Mouse (Mus musculus): ENCODE data around the gene Tshb. TPM values are rescaled to one million over a fixed set of nuclear protein-coding genes. Genes with fewer than 3 reads are reported as not detected.

Gene Tshb
- polyA plus RNA-seq, 1 experiment, result not detected

- TF ChIP-seq GATA1 (IDR thresholded peaks at IDR 0.05; ENCODE audit: low read length), result no peak
Observed at GRCm38 (mm10) chr3:102743781-102744471, 38.6 kb downstream of the Tshb start.

GRCm38 (mm10) chr3:102743202-102743601 lies 39.3 kb downstream of the Tshb start:
- no peak for TF ChIP-seq GATA1 (IDR thresholded peaks at IDR 0.05; ENCODE audit: low read length)

DNA sequence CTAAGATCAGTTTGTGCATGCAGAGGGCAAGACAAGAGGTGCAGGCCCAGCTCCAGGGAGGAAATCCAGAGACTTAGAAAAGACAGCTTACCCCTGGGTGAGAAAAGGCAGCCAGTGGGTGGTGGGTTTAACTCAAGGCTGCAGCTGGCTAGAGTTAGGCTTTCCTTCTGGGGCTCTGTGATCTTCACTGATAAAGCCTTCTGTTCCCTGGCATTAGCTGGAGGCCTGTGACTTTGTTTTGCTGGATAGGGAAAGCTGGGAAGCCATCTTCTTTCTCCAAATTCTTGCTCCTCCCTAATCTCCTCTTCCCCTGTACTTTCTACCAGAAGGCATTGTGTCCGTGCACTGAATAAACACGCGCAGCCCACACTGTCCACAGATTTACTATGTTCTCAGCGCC lies 39.8 kb downstream of the Tshb start:
- TF ChIP-seq GATA1 (IDR thresholded peaks at IDR 0.05; ENCODE audit: low read length), result no peak

- TF ChIP-seq GATA1 (IDR thresholded peaks at IDR 0.05; ENCODE audit: low read length), result no peak
Observed at GRCm38 (mm10) chr3:102738926-102739325, 43.6 kb downstream of the Tshb start.

- TF ChIP-seq GATA1 (IDR thresholded peaks at IDR 0.05; ENCODE audit: low read length), result no peak
Observed at GRCm38 (mm10) chr3:102738161-102738901, 44.2 kb downstream of the Tshb start.

DNA sequence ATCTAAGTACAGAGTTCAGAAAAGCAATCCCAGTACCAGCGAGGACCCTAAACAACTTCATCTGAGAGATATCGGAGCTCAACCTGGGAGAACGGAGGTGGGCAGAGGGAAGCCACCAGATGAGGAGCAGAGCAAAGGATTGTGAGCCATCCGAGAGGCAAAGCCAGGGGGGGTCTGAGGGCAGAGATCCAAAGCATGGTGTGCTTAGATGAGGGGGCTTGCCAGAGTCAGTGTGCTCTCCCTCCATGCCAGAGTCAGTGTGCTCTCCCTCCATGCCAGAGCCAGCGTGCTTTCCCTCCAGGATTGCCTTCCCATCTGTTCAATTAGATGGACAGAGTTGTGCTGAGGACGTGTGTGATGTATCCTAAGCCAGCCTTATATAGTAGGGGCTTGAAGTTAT lies 45.4 kb downstream of the Tshb start:
- no peak for TF ChIP-seq GATA1 (IDR thresholded peaks at IDR 0.05; ENCODE audit: low read length)

- no peak for TF ChIP-seq GATA1 (IDR thresholded peaks at IDR 0.05; ENCODE audit: low read length)
Observed at GRCm38 (mm10) chr3:102736436-102736835, 46.1 kb downstream of the Tshb start.

GRCm38 (mm10) chr3:102735638-102736037 lies 46.9 kb downstream of the Tshb start:
- TF ChIP-seq GATA1 (IDR thresholded peaks at IDR 0.05; ENCODE audit: low read length), result no peak

DNA sequence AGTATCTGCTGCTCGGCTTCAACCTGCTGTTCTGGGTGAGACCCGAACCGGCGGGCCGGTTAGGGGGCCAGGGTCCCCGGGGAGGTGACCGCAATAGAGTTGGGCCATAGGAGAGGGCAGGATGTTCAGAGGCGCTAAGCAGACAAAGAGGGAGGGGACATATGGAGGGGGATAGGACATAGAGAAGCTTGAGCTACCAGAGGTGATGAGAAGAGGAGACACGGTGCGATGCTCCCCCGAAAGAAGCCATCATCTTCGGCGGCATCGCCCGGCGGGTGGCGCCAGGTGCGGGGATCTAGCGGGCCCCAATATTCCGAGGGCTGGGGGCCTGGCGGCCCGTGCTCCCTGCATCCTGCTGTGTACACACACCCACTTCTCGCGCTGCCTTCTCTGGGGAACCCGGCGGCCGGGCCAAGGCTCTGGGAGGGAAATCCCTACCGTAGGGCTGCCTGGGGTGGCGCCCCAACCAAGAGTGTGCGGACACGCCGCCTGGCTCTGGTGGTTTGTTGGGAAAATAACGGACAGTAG lies 47.4 kb downstream of the Tshb start:
- TF ChIP-seq GATA1 (IDR thresholded peaks at IDR 0.05; ENCODE audit: low read length), result no peak

- no peak for TF ChIP-seq GATA1 (IDR thresholded peaks at IDR 0.05; ENCODE audit: low read length)
Observed at GRCm38 (mm10) chr3:102734313-102735030, 48.0 kb downstream of the Tshb start, which contains the start of gene Tspan2. Gene Tspan2 (plus strand): TSS chr3:102734529.

DNA sequence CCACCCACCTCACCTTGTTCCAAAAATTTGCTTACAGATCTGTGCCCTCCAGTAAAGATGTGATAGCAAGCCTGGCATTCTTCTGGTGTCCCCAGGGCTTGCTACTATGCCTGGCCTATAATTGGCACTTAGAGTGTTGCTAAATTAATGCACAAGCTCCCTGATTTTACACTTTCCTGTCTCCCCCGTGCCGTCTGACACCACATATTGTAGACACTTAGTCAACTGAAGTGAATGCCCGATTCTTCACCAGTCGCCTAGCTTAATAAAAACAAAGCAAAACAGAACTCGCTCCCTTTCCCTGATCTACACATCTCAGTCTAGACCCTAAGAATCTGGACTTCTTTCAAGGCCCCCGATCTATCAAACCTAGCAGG lies 48.6 kb downstream of the Tshb start:
- no peak for TF ChIP-seq GATA1 (IDR thresholded peaks at IDR 0.05; ENCODE audit: low read length)

DNA sequence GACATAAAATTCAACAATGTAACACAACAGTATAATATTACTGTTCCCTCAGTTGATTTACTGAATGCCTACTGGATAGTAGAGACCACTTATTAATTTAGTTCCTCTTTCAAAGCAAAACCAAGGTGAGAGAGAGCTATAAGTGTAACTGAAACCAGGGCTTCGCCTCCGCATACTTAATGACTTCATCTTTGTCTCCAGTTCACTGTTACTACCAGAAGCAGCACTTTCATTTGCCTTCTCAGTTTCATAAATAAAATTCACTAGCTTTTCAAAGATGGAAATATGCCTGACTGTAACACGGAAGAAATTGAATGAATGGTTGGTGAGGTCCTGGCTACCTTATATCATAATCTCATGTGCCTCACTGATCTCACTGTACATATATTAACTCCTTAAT lies 49.5 kb downstream of the Tshb start:
- no peak for TF ChIP-seq GATA1 (IDR thresholded peaks at IDR 0.05; ENCODE audit: low read length)

DNA sequence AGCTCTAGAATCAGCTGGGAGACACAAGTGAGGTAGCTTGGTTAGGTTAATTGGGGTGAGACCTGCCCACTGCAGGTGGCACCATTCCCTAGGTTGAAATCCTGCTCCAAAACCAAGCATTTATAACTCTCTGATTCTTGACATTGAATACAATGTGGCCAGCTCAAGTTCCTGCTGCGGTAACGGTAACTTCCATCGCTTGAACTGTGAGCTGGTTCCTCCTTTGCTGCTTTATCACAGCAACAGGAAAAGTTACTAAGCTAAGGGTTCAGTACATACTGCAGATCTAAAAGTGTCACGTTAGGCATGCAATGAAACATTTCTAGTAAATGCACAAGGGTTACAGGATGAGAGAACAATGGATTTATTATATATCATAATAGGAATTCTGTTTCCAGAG lies 49.9 kb downstream of the Tshb start:
- no peak for TF ChIP-seq GATA1 (IDR thresholded peaks at IDR 0.05; ENCODE audit: low read length)

GRCm38 (mm10) chr3:102731112-102731511 lies 51.4 kb downstream of the Tshb start:
- no peak for TF ChIP-seq GATA1 (IDR thresholded peaks at IDR 0.05; ENCODE audit: low read length)

DNA sequence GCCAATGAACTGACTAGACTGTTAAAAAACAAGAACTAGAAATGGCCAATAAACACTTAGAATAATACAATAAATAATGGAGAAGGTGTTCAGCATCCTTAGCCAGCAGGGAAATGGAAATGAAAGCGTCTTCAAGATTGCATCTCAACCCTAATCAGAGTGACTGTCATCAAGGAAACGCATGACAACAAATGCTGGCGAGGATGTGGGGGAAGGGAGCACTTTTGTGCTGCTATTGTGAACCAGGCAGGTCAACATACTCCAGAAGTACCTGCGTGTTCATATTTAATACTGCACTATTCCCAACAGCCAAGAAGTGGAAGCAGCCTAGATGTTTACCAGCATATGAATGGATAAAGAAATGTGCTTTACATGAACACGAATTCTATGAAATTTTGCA lies 53.1 kb downstream of the Tshb start:
- TF ChIP-seq GATA1 (IDR thresholded peaks at IDR 0.05; ENCODE audit: low read length), result no peak

Other genes with a start within 250 kb of the Tshb start
- gene Tspan2, start 48.2 kb downstream of the Tshb start, polyA plus RNA-seq (2012), result not detected in 2 replicates
- gene Sycp1, start 153.4 kb upstream of the Tshb start, polyA plus RNA-seq (2012), result not detected in 2 replicates
- gene Nr1h5, start 181.4 kb upstream of the Tshb start, polyA plus RNA-seq (2012), result not detected in 2 replicates
- gene Sike1, start 213.0 kb upstream of the Tshb start, polyA plus RNA-seq (2012), result 3.6 and 4.3 TPM in 2 replicates
- 4.5 and 7.9 TPM in 2 replicates for gene Csde1, start 237.7 kb upstream of the Tshb start, polyA plus RNA-seq (2012)

Measured in G1E-ER4 (cell line).